Mouse (Mus musculus): ENCODE measurements around the gene Riok1. TPM values are rescaled to one million over a fixed set of nuclear protein-coding genes. Genes with fewer than 3 reads are reported as not detected.

Gene Riok1
- total RNA-seq, 1 experiment from 2014 or later: 187 TPM

DNA sequence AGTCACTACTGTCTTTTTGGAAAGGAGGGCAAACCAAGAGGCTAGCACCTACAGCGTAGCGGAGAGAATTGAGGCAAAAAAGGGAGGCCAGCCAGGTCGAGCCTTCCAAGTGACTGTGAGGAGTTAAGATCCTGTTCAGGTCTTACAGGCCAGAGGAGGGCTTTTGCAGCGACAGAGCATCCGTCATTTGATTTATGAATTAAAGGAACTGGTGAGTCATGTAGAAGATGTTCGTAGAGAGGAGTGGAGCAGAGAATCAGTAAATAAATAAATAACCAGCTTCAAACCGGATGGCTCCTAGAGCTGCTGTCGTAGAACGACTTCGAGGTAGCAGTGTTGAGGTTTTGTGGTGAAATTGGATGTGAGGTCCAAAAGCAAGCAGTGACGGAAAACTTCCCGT, 1.0 kb downstream of the Riok1 start:
- ATAC-seq (replicated peaks; ENCODE audit: insufficient number of reproducible peaks, low FRiP score, low TSS enrichment, poor library complexity, severe bottlenecking): no peak

DNA sequence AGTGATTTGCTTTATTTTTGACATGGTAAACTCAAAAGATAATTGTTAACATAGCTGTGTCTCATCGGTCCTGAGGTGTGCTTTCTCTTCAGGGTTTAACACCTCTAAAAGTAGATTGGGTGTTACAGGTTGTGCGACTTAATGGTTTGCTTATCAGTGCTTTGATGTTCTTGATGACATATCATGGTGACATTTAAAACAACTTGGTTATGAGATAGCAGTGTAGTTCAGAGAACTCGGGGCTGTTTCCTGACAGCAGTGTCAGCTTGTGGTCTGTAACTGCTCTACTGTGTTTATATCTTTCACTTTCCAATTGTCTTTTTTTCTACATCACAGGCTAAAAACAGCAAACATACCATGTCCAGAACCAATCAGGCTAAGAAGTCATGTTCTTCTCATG, 13.1 kb downstream of the Riok1 start:
- no peak for ATAC-seq (replicated peaks; ENCODE audit: insufficient number of reproducible peaks, low FRiP score, low TSS enrichment, poor library complexity, severe bottlenecking)

DNA sequence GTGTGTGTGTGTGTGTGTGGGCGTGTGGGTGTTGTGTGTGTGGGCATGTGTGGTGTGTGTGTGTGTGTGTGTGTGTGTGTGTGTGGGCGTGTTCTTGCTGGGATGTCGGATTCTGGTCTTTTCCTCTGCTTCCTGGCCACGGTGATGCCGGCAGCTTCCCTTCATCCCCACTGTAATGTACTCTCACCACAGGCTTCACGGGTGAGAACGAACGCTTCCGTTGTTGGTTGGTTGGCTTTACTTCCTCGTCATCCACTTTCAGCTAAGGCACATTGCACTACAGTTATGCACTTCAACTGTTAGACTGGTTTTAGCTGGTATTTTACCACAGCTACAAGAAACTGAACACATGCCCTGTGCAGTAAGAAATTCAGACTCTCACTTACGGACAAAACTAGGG, 25.9 kb downstream of the Riok1 start:
- ATAC-seq (replicated peaks; ENCODE audit: insufficient number of reproducible peaks, low FRiP score, low TSS enrichment, poor library complexity, severe bottlenecking): peak; percentile 56; the same call in 1 of the 2 replicates

- no peak; the same call in 1 of the 2 replicates for ATAC-seq (replicated peaks; ENCODE audit: insufficient number of reproducible peaks, low FRiP score, low TSS enrichment, poor library complexity, severe bottlenecking)
Measured at GRCm38 (mm10) chr13:38064854-38065663, 28.3 kb downstream of the Riok1 start.

- ATAC-seq (replicated peaks; ENCODE audit: insufficient number of reproducible peaks, low FRiP score, low TSS enrichment, poor library complexity, severe bottlenecking): no peak
Measured at GRCm38 (mm10) chr13:38070945-38071344, 34.1 kb downstream of the Riok1 start.

GRCm38 (mm10) chr13:38073374-38074307, 36.8 kb downstream of the Riok1 start:
- no peak for ATAC-seq (replicated peaks; ENCODE audit: insufficient number of reproducible peaks, low FRiP score, low TSS enrichment, poor library complexity, severe bottlenecking)

- ATAC-seq (replicated peaks; ENCODE audit: insufficient number of reproducible peaks, low FRiP score, low TSS enrichment, poor library complexity, severe bottlenecking): no peak
Measured at GRCm38 (mm10) chr13:38074404-38074803, 37.6 kb downstream of the Riok1 start.

DNA sequence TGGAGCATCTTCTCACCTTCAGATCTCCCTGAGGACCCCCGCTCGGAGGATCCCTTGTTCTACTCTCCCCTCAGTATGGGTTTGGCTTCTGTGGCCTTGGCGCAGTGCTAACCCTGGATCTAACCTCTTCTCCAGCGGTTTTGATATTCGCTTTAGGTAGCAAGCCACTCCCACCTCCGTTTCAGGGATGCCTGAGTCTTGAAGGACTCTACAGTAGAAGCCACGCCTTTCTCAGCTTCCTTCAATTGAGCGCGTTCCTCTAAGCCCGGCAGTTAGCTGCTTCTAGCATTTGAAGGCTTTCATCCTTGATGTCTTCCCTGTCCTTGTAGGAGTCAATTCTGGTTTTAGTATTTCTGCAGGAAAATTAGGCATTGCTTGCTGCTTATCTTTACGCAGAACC, 40.3 kb downstream of the Riok1 start:
- ATAC-seq (replicated peaks; ENCODE audit: insufficient number of reproducible peaks, low FRiP score, low TSS enrichment, poor library complexity, severe bottlenecking): no peak

DNA sequence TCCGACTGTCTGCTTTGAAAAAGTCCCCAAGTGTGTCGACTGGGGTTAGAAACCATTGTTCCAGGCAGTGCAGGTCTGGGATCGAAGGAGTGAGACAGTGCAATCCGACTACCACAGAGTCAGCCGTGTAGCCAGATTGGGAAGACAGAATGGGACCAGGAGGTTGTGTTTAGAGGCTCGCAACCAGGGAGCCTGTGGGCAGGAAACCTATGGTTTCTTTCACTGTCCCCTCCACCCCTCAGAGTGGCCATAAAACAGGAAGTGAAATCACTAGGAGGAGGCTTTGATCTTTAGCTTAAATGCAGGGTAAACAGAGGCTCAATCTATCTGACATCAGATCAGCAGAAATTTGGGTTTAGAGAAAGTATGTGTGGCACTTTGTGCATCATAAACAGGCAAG, 42.0 kb downstream of the Riok1 start:
- no peak for ATAC-seq (replicated peaks; ENCODE audit: insufficient number of reproducible peaks, low FRiP score, low TSS enrichment, poor library complexity, severe bottlenecking)

GRCm38 (mm10) chr13:38079366-38079765, 42.6 kb downstream of the Riok1 start:
- ATAC-seq (replicated peaks; ENCODE audit: insufficient number of reproducible peaks, low FRiP score, low TSS enrichment, poor library complexity, severe bottlenecking): no peak

- ATAC-seq (replicated peaks; ENCODE audit: insufficient number of reproducible peaks, low FRiP score, low TSS enrichment, poor library complexity, severe bottlenecking): no peak
Measured at GRCm38 (mm10) chr13:38080014-38080413, 43.2 kb downstream of the Riok1 start.

- no peak for ATAC-seq (replicated peaks; ENCODE audit: insufficient number of reproducible peaks, low FRiP score, low TSS enrichment, poor library complexity, severe bottlenecking)
Measured at GRCm38 (mm10) chr13:38080725-38081124, 43.9 kb downstream of the Riok1 start.

DNA sequence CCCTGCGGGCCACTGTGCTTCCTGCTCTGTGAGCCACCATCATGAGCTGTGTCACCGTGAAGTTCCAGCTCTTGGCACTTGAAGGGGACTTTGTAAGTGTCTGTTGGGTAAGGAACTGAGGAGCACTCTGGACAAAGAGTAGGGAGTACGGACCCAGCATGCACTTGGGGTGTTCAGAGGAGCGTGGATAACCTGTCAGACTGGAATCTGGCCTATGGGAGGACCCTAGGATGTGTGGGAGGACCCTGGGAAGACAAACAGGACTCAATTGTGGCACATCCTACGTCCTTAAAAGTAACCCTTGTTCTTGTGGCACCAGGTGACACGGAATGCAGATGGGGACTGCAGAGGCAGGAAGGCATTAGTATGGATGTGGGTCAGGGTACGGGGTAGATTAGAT, 44.4 kb downstream of the Riok1 start:
- no peak for ATAC-seq (replicated peaks; ENCODE audit: insufficient number of reproducible peaks, low FRiP score, low TSS enrichment, poor library complexity, severe bottlenecking)

DNA sequence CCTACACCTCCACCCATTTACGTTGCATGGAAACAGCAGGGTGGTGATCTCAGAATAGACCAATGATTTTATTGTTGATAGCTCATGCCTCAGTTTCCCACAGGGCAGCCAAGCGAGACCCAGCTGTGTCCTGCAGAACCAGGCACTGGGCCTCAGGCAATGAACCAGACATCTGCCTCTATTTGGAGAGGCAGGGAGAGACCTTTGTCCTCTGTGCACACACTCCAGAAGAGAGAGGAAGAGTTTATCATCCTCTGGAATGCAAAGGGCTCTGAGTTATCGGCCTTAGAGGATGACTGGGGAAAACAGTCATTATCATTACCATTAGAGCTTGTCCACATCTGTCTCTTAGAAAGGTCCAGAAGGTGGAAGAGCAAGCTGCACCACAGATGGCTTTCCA, 49.9 kb downstream of the Riok1 start:
- no peak for ATAC-seq (replicated peaks; ENCODE audit: insufficient number of reproducible peaks, low FRiP score, low TSS enrichment, poor library complexity, severe bottlenecking)

DNA sequence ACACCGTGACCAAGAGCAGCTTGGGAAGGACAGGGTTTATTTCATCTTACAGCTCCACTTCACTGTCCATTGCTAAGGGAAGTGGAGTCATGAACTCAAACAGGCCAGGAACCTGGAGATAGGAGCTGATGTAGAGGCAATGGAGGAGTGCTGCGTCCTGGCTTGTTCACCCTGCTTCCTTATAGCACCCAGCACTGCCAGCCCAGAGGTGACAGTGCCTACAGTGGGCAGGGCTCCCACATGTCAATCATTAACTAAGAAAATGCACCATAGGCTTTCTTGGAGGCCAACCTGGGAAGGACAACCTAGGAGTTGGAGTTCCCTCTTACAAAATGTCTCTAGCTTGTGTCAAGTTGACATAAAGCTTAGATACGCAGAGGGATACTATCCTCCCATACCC, 51.2 kb downstream of the Riok1 start:
- no peak for ATAC-seq (replicated peaks; ENCODE audit: insufficient number of reproducible peaks, low FRiP score, low TSS enrichment, poor library complexity, severe bottlenecking)

GRCm38 (mm10) chr13:38089449-38089848, 52.7 kb downstream of the Riok1 start:
- no peak for ATAC-seq (replicated peaks; ENCODE audit: insufficient number of reproducible peaks, low FRiP score, low TSS enrichment, poor library complexity, severe bottlenecking)

- ATAC-seq (replicated peaks; ENCODE audit: insufficient number of reproducible peaks, low FRiP score, low TSS enrichment, poor library complexity, severe bottlenecking): no peak
Measured at GRCm38 (mm10) chr13:38089871-38090270, 53.1 kb downstream of the Riok1 start.

GRCm38 (mm10) chr13:38096207-38096606, 59.4 kb downstream of the Riok1 start:
- ATAC-seq (replicated peaks; ENCODE audit: insufficient number of reproducible peaks, low FRiP score, low TSS enrichment, poor library complexity, severe bottlenecking): no peak

DNA sequence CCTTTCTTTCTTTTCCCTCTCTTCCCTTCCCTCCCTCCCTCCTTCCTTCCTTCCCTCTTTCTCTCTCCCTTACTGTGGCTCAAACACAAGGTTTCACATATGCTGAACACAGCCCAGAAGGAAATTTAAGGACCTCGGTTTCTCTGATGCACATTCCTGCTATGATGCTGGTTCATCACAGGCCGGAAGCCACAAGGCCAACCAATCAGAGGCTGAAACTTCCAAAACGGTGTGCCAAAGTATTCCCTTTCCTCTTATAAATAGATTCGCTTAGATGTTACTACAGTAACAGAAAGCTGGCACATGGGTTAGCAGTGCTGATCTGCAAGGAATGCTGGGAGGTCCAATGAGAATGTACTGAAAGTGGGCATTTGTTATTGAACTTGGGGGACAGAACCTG, 66.6 kb downstream of the Riok1 start:
- no peak for ATAC-seq (replicated peaks; ENCODE audit: insufficient number of reproducible peaks, low FRiP score, low TSS enrichment, poor library complexity, severe bottlenecking)

- no peak for ATAC-seq (replicated peaks; ENCODE audit: insufficient number of reproducible peaks, low FRiP score, low TSS enrichment, poor library complexity, severe bottlenecking)
Measured at GRCm38 (mm10) chr13:38104501-38104900, 67.7 kb downstream of the Riok1 start.
